ENCODE assay signal across 8 mouse cellular contexts in the genomic region with DNA sequence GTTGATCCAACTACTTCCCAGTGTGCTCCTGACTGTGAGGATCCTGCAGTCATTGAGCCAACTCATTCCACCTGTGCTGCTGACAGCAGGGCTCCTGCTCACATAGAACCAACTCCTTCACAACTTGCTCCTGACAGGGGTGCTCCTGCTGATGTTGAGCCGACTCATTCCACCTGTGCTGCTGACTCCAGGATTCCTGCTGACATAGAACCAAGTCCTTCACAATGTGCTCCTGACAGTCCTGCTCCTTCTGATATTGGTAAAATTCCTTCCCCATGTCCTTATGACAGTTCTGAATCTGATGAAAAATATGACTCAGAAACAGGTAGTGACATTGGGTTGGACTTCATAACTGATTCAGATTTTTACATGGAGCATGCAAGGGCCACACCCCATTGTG.
A peak's percentile ranks its signal among the peaks of the same experiment; 100 is the strongest.
DNase-seq lines count a peak whose midpoint lies in the region; ATAC-seq and TF ChIP-seq lines count a peak whose summit lies in the region.
"Not testable (repeated sequence)": the region's sequence is repeated elsewhere in the genome, so short reads cannot be mapped to it uniquely, and the experiment has no call there.

No protein-coding gene starts in this region.

- H3K4me3 ChIP-seq in forebrain, embryonic 11.5 days (ENCODE audit: low read depth, low read length); intestine, embryonic 14.5 days (ENCODE audit: low read depth, low read length); liver, embryonic 11.5 days (ENCODE audit: low read depth, low read length); neural tube, embryonic 11.5 days (ENCODE audit: low read depth, low read length): not testable (repeated sequence)

- not testable (repeated sequence) for H3K4me2 ChIP-seq in forebrain, embryonic 11.5 days (ENCODE audit: low read depth, low read length, severe bottlenecking); intestine, embryonic 14.5 days (ENCODE audit: low read length); liver, embryonic 11.5 days; neural tube, embryonic 11.5 days (ENCODE audit: low read depth)

- TF ChIP-seq CTCF in brain, embryonic 14.5 days (IDR thresholded peaks at IDR 0.05; ENCODE audit: borderline replicate concordance, extremely low read depth, insufficient read depth, insufficient read length): not testable (repeated sequence)

- WGBS in forebrain, embryonic 11.5 days: 80% methylated on average over 1 of the region's 1 CpGs
- WGBS in intestine, embryonic 14.5 days: 81% methylated on average over 1 of the region's 1 CpGs
- WGBS in liver, embryonic 11.5 days: 76% methylated on average over 1 of the region's 1 CpGs
- 78% methylated on average over 1 of the region's 1 CpGs for WGBS in neural tube, embryonic 11.5 days

- not testable (repeated sequence) for H3K9ac ChIP-seq in forebrain, embryonic 11.5 days (ENCODE audit: low read length); intestine, embryonic 14.5 days (ENCODE audit: low read length); liver, embryonic 11.5 days (ENCODE audit: low read depth, low read length); neural tube, embryonic 11.5 days (ENCODE audit: low read length)

- H3K9me3 ChIP-seq in forebrain, embryonic 11.5 days (ENCODE audit: control insufficient read depth, low read length); intestine, embryonic 14.5 days (ENCODE audit: control insufficient read depth, low read length); liver, embryonic 11.5 days (ENCODE audit: control insufficient read depth, low read length); neural tube, embryonic 11.5 days (ENCODE audit: control insufficient read depth, low read length): not testable (repeated sequence)

- H3K4me1 ChIP-seq in forebrain, embryonic 11.5 days (replicated peaks; ENCODE audit: control insufficient read depth, insufficient read depth, low read length); intestine, embryonic 14.5 days (replicated peaks; ENCODE audit: control insufficient read depth, insufficient read depth, low read length); liver, embryonic 11.5 days (replicated peaks; ENCODE audit: control insufficient read depth, insufficient read depth, low read length); neural tube, embryonic 11.5 days (ENCODE audit: control insufficient read depth, insufficient read depth, low read length): not testable (repeated sequence)

- ATAC-seq in forebrain, embryonic 11.5 days (replicated peaks; ENCODE audit: low FRiP score); intestine, embryonic 14.5 days (replicated peaks; ENCODE audit: low FRiP score, low TSS enrichment, low read depth); liver, embryonic 11.5 days (replicated peaks; ENCODE audit: low FRiP score); neural tube, embryonic 11.5 days (ENCODE audit: insufficient read depth, low FRiP score, low TSS enrichment): not testable (repeated sequence)

- DNase-seq in 3T3-L1 (ENCODE audit: low read depth, low spot score) (peak; percentile 1), MN1 (ENCODE audit: low spot score) (peak; percentile 9)
- DNase-seq in brain, embryonic 14.5 days (ENCODE audit: low read depth): peak; percentile 1
- DNase-seq in forebrain, embryonic 11.5 days (ENCODE audit: low spot score): peak; percentile 38
- DNase-seq in intestine, embryonic 14.5 days (ENCODE audit: low spot score): peak; percentile 3
- peak; percentile 23 for DNase-seq in liver, embryonic 11.5 days (ENCODE audit: low spot score)
- peak; percentile 7 for DNase-seq in neural tube, embryonic 11.5 days (ENCODE audit: low spot score)
- peak; percentile 0 for DNase-seq in thymus, postnatal 0 days (ENCODE audit: low spot score)

- not testable (repeated sequence) for H3K36me3 ChIP-seq in forebrain, embryonic 11.5 days (ENCODE audit: control insufficient read depth, insufficient read depth, low read length); intestine, embryonic 14.5 days (ENCODE audit: control insufficient read depth, insufficient read depth, low read length); liver, embryonic 11.5 days (ENCODE audit: control insufficient read depth, insufficient read depth, low read length); neural tube, embryonic 11.5 days (ENCODE audit: control insufficient read depth, insufficient read depth, low read length)

- H3K27ac ChIP-seq in forebrain, embryonic 11.5 days (ENCODE audit: low read depth, low read length); intestine, embryonic 14.5 days (ENCODE audit: low read depth); liver, embryonic 11.5 days (ENCODE audit: low read depth, low read length); neural tube, embryonic 11.5 days (ENCODE audit: low read depth, low read length): not testable (repeated sequence)

- H3K27me3 ChIP-seq in forebrain, embryonic 11.5 days (ENCODE audit: control insufficient read depth, insufficient read depth, low read length); intestine, embryonic 14.5 days (replicated peaks; ENCODE audit: control insufficient read depth, insufficient read depth, low read length); liver, embryonic 11.5 days (replicated peaks; ENCODE audit: control insufficient read depth, insufficient read depth, low read length); neural tube, embryonic 11.5 days (ENCODE audit: control insufficient read depth, insufficient read depth, low read length): not testable (repeated sequence)

- not testable (repeated sequence) for TF ChIP-seq POLR2A in brain, embryonic 14.5 days (IDR thresholded peaks at IDR 0.05; ENCODE audit: borderline replicate concordance, extremely low read depth, insufficient read depth, insufficient read length, poor library complexity, severe bottlenecking)
